Mouse (Mus musculus) MEL (cell line): ENCODE measurements around the gene Ank2.

ENCODE experiments used
- CHD2 ChIP-seq: IDR thresholded peaks from 2 replicates; pipeline ENCODE4 v1.6.1; 2011; ENCODE audit warnings: low read length, improper control_type of control experiment
- CTCF ChIP-seq, 3 experiments: IDR thresholded peaks in 2 of 3; conservative IDR thresholded peaks in 1 of 3; 2 replicates each; pipeline ENCODE4 v1.5.1; 2011 to 2012; ENCODE audit warnings: low read length in 3 of 3, low read depth in 2 of 3, mild to moderate bottlenecking in 2 of 3, improper control_type of control experiment in 1 of 3, inconsistent platforms in 1 of 3, mixed read lengths in 1 of 3, moderate library complexity in 1 of 3; ENCODE audit not compliant: control insufficient read depth in 1 of 3, insufficient read depth in 1 of 3, poor library complexity in 1 of 3, severe bottlenecking in 1 of 3
- E2F4 ChIP-seq: IDR thresholded peaks from 2 replicates; pipeline ENCODE4 v1.6.1; 2011; ENCODE audit warnings: low read depth, low read length, improper control_type of control experiment, borderline replicate concordance
- EP300 ChIP-seq, 2 experiments: IDR thresholded peaks; 2 replicates each; pipeline ENCODE4 v1.6.1; 2011; ENCODE audit warnings: improper control_type of control experiment in 2 of 2, low read length in 2 of 2, low read depth in 1 of 2, mild to moderate bottlenecking in 1 of 2
- MAFK ChIP-seq: IDR thresholded peaks from 2 replicates; pipeline ENCODE4 v1.6.1; 2011; ENCODE audit warnings: low read depth, mild to moderate bottlenecking, low read length, improper control_type of control experiment, borderline replicate concordance
- MYC ChIP-seq: IDR thresholded peaks from 2 replicates; pipeline ENCODE4 v1.6.1; 2011; ENCODE audit warnings: low read depth, mild to moderate bottlenecking, low read length, improper control_type of control experiment, moderate library complexity
- POLR2A ChIP-seq, 2 experiments: IDR thresholded peaks; 2 replicates each; pipeline ENCODE4 v1.6.1; 2011 to 2012; ENCODE audit warnings: low read length in 2 of 2, mild to moderate bottlenecking in 2 of 2, control low read depth in 1 of 2, improper control_type of control experiment in 1 of 2, low read depth in 1 of 2, moderate library complexity in 1 of 2; ENCODE audit not compliant: control insufficient read depth in 1 of 2, insufficient read depth in 1 of 2, poor library complexity in 1 of 2
- POLR2AphosphoS2 ChIP-seq: IDR thresholded peaks from 2 replicates; pipeline ENCODE4 v1.6.1; 2011; ENCODE audit warnings: low read length, improper control_type of control experiment
- POLR2AphosphoS5 ChIP-seq: IDR thresholded peaks from 2 replicates; pipeline ENCODE4 v1.6.1; 2012; ENCODE audit warnings: low read depth, borderline replicate concordance, mild to moderate bottlenecking, inconsistent platforms, low read length, moderate library complexity, mixed read lengths
- SIN3A ChIP-seq: IDR thresholded peaks from 2 replicates; pipeline ENCODE4 v1.6.1; 2012; ENCODE audit warnings: low read length, improper control_type of control experiment, inconsistent platforms
- TBP ChIP-seq: IDR thresholded peaks from 2 replicates; pipeline ENCODE4 v1.8.0; 2011; ENCODE audit warnings: low read depth, low read length, improper control_type of control experiment
- UBTF ChIP-seq: IDR thresholded peaks from 2 replicates; pipeline ENCODE4 v1.6.1; 2012; ENCODE audit warnings: low read depth, mild to moderate bottlenecking, inconsistent platforms, low read length, improper control_type of control experiment, moderate library complexity, borderline replicate concordance; ENCODE audit not compliant: insufficient read depth
- ZKSCAN1 ChIP-seq: IDR thresholded peaks from 2 replicates; pipeline ENCODE4 v1.6.1; 2012; ENCODE audit warnings: low read depth, mild to moderate bottlenecking, inconsistent platforms, low read length, improper control_type of control experiment, moderate library complexity

DNA sequence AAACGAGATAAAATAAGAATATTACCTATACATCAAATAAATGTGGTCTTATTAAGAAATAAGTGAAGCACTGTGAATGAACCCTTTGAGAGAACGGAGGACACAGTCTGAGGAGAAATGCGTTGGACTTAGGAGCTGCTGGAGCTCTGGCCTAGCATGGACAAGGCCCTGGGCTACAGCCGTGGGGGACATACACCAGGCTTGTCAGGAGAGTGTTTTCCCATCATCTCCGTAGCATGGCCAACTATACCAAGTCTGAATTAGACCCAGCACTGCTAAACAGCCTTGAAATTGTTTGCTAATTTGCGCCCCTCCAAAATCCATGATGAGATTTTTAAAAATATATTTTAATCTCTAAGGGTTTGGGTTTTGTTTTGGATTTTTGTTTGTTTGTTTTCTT is 36.7 kb downstream of the Ank2 start:
- TF ChIP-seq SIN3A: no peak
- no peak for TF ChIP-seq CTCF (IDR thresholded peaks at IDR 0.05 in 2 of 3, conservative IDR thresholded peaks at IDR 0.05 in 1 of 3; ENCODE audit: control insufficient read depth in 1 of 3, insufficient read depth in 1 of 3, low read depth in 2 of 3, low read length in 3 of 3, poor library complexity in 1 of 3, severe bottlenecking in 1 of 3)
- TF ChIP-seq POLR2AphosphoS5: no peak
- no peak for TF ChIP-seq EP300 (IDR thresholded peaks at IDR 0.05; ENCODE audit: low read depth in 1 of 2, low read length in 2 of 2)
- no peak for TF ChIP-seq POLR2A (IDR thresholded peaks at IDR 0.05; ENCODE audit: control insufficient read depth in 1 of 2, insufficient read depth in 1 of 2, low read depth in 1 of 2, low read length in 2 of 2, poor library complexity in 1 of 2)
- TF ChIP-seq CHD2: no peak
- TF ChIP-seq TBP: no peak
- TF ChIP-seq E2F4: no peak
- no peak for TF ChIP-seq MAFK
- TF ChIP-seq UBTF: no peak
- TF ChIP-seq MYC: no peak
- no peak for TF ChIP-seq ZKSCAN1
- TF ChIP-seq POLR2AphosphoS2: no peak
